Mouse (Mus musculus): Measurements from ENCODE around the gene Nradd.
A peak's percentile ranks its signal among the peaks of the same experiment; 100 is the strongest.

The Nradd gene

GRCm38 (mm10) chr9:110652963-110653654, 28.9 kb upstream of the Nradd start:
- no peak for DNase-seq (ENCODE audit: low spot score)

- DNase-seq (ENCODE audit: low spot score): no peak
These were observed 27.9 kb upstream of the Nradd start for GRCm38 (mm10) chr9:110651931-110652722.

GRCm38 (mm10) chr9:110649775-110650174, 25.5 kb upstream of the Nradd start:
- DNase-seq (ENCODE audit: low spot score): no peak

GRCm38 (mm10) chr9:110645219-110645618, 21.0 kb upstream of the Nradd start:
- no peak for DNase-seq (ENCODE audit: low spot score)

GRCm38 (mm10) chr9:110644295-110644694, 20.0 kb upstream of the Nradd start:
- no peak for DNase-seq (ENCODE audit: low spot score)

GRCm38 (mm10) chr9:110643787-110644186, 19.5 kb upstream of the Nradd start:
- no peak for DNase-seq (ENCODE audit: low spot score)

- no peak for DNase-seq (ENCODE audit: low spot score)
These were observed 18.7 kb upstream of the Nradd start for GRCm38 (mm10) chr9:110642812-110643524.

GRCm38 (mm10) chr9:110641006-110641405, 16.8 kb upstream of the Nradd start:
- no peak for DNase-seq (ENCODE audit: low spot score)

GRCm38 (mm10) chr9:110638611-110639021, 14.4 kb upstream of the Nradd start:
- no peak for DNase-seq (ENCODE audit: low spot score)

- peak; percentile 74 for DNase-seq (ENCODE audit: low spot score)
These were observed 11.0 kb upstream of the Nradd start for GRCm38 (mm10) chr9:110635225-110635624.

GRCm38 (mm10) chr9:110633882-110634281, 9.6 kb upstream of the Nradd start:
- DNase-seq (ENCODE audit: low spot score): no peak

- DNase-seq (ENCODE audit: low spot score): no peak
These were observed 8.4 kb upstream of the Nradd start for GRCm38 (mm10) chr9:110632671-110633070.

GRCm38 (mm10) chr9:110631651-110632275, 7.5 kb upstream of the Nradd start:
- no peak for DNase-seq (ENCODE audit: low spot score)

GRCm38 (mm10) chr9:110631191-110631590, 6.9 kb upstream of the Nradd start:
- DNase-seq (ENCODE audit: low spot score): no peak

GRCm38 (mm10) chr9:110630171-110630570, 5.9 kb upstream of the Nradd start:
- DNase-seq (ENCODE audit: low spot score): no peak

GRCm38 (mm10) chr9:110625350-110625908, 1.2 kb upstream of the Nradd start:
- DNase-seq (ENCODE audit: low spot score): no peak

- no peak for DNase-seq (ENCODE audit: low spot score)
These were observed 646 bp downstream of the Nradd start for GRCm38 (mm10) chr9:110623416-110624195.

- no peak for DNase-seq (ENCODE audit: low spot score)
These were observed 1.5 kb downstream of the Nradd start for GRCm38 (mm10) chr9:110622621-110623219.

GRCm38 (mm10) chr9:110620685-110621084, 3.6 kb downstream of the Nradd start:
- no peak for DNase-seq (ENCODE audit: low spot score)

- no peak for DNase-seq (ENCODE audit: low spot score)
These were observed 4.1 kb downstream of the Nradd start for GRCm38 (mm10) chr9:110620180-110620579.

GRCm38 (mm10) chr9:110617081-110617480, 7.2 kb downstream of the Nradd start:
- DNase-seq (ENCODE audit: low spot score): no peak
